Mouse (Mus musculus) C2C12 (cell line): ENCODE data around the gene Hfe2.

Source experiments
- CEBPB ChIP-seq: IDR thresholded peaks from one replicate; pipeline ENCODE4 v1.6.1; 2011; ENCODE audit warnings: low read depth, mild to moderate bottlenecking, control low read depth, moderate library complexity
- CTCF ChIP-seq: IDR thresholded peaks from one replicate; pipeline ENCODE4 v1.5.1; 2011; ENCODE audit not compliant: control insufficient read depth, insufficient read depth, insufficient read length
- FOSL1 ChIP-seq: IDR thresholded peaks from one replicate; pipeline ENCODE4 v1.8.0; 2011; ENCODE audit warnings: mild to moderate bottlenecking, low read length; ENCODE audit not compliant: poor library complexity, insufficient read depth, severe bottlenecking
- MAX ChIP-seq: IDR thresholded peaks from one replicate; pipeline ENCODE4 v1.6.1; 2011; ENCODE audit warnings: mild to moderate bottlenecking, control low read depth
- MYOD1 ChIP-seq: IDR thresholded peaks from one replicate; pipeline ENCODE4 v1.6.1; 2011; ENCODE audit warnings: low read depth; ENCODE audit not compliant: control insufficient read depth, insufficient read length
- MYOG ChIP-seq: IDR thresholded peaks from one replicate; pipeline ENCODE4 v1.6.1; 2011; ENCODE audit not compliant: control insufficient read depth, insufficient read length; ENCODE audit errors: extremely low read depth
- USF1 ChIP-seq: IDR thresholded peaks from one replicate; pipeline ENCODE4 v1.6.1; 2011; ENCODE audit warnings: low read depth, mild to moderate bottlenecking, control low read depth, moderate library complexity

- TF ChIP-seq CTCF (no peak), USF1 (no peak), MYOG (no peak), MYOD1 (no peak), MAX (no peak), CEBPB (no peak), FOSL1 (no peak)
Observed at GRCm38 (mm10) chr3:96482451-96482850, 42.5 kb upstream of the Hfe2 start.
